Mouse (Mus musculus) neutrophil, adult 65 days (primary cell): Measurements from ENCODE around the gene Olfr77. TPM values are rescaled to one million over a fixed set of nuclear protein-coding genes. Genes with fewer than 3 reads are reported as not detected.

ENCODE experiments used
- total RNA-seq: library from RNA; stranded (reverse); gene quantifications from 2 replicates; pipeline ENCODE4 v1.2.4, GENCODE M21; 2023

Olfr77 gene
- total RNA-seq: not detected in 2 replicates

GRCm38 (mm10) chr9:19916565-19916964 is at the start of gene Olfr77:
Gene Olfr77, plus strand, starts transcription at chr9:19916865.

GRCm38 (mm10) chr9:19887904-19888303 is 28.8 kb upstream of the Olfr77 start, which contains the start of gene Olfr862:
Gene Olfr862, minus strand, starts transcription at chr9:19888004.

Other genes starting within 250 kb of the Olfr77 start
- not detected in 2 replicates for gene Olfr857, start 207.4 kb upstream of the Olfr77 start, total RNA-seq
- not detected in 2 replicates for gene Olfr58, start 136.6 kb upstream of the Olfr77 start, total RNA-seq
- not detected in 2 replicates for gene Olfr859, start 112.0 kb upstream of the Olfr77 start, total RNA-seq
- not detected in 2 replicates for gene Olfr860, start 67.1 kb upstream of the Olfr77 start, total RNA-seq
- not detected in 2 replicates for gene Olfr862, start 28.9 kb upstream of the Olfr77 start, total RNA-seq
- gene Olfr866, start 111.2 kb downstream of the Olfr77 start, total RNA-seq: not detected in 2 replicates
- gene Olfr867, start 140.7 kb downstream of the Olfr77 start, total RNA-seq: not detected in 2 replicates
- not detected in 2 replicates for gene Olfr868, start 181.8 kb downstream of the Olfr77 start, total RNA-seq
- gene Olfr869, start 212.1 kb downstream of the Olfr77 start, total RNA-seq: not detected in 2 replicates